ENCODE assay signal across 12 mouse cellular contexts in genomic region chr11:118324541-118324940, GRCm38 (mm10). TPM values are rescaled to one million over a fixed set of nuclear protein-coding genes. Genes with fewer than 3 reads are reported as not detected.
DNase-seq lines count a peak whose midpoint lies in the region; ATAC-seq and TF ChIP-seq lines count a peak whose summit lies in the region.
"Had no signal": no experiment of that assay in that cellular context is flagged by ENCODE, and none has a peak within 500 bp of the region (broad histone marks: within the 10 kb centered on the region; RNA-seq: fewer than 3 reads in every experiment).

No protein-coding gene starts in this region.

- WGBS in forebrain, embryonic 10.5 days = 71% methylated on average over 5 of the region's 5 CpGs
- 80% methylated on average over 5 of the region's 5 CpGs for WGBS in forebrain, postnatal 0 days
- 25% methylated on average over 5 of the region's 5 CpGs for WGBS in embryonic facial prominence, embryonic 14.5 days
- WGBS in forebrain, embryonic 12.5 days = 81% methylated on average over 5 of the region's 5 CpGs

- H3K9ac ChIP-seq in forebrain, postnatal 0 days = no peak overlapping the region
- H3K9ac ChIP-seq in embryonic facial prominence, embryonic 14.5 days (ENCODE audit: low read depth, low read length) = no peak overlapping the region
- no peak overlapping the region for H3K9ac ChIP-seq in forebrain, embryonic 12.5 days

- TF ChIP-seq CTCF in forebrain, postnatal 0 days (IDR thresholded peaks at IDR 0.05; ENCODE audit: low read depth) = no peak

- peaks cover 28% of the 10 kb centered on the region for H3K36me3 ChIP-seq in forebrain, embryonic 10.5 days (replicated peaks)
- H3K36me3 ChIP-seq in forebrain, postnatal 0 days (ENCODE audit: insufficient read depth) = peaks cover 7% of the 10 kb centered on the region; the same call in 1 of the 2 replicates
- peaks cover 17% of the 10 kb centered on the region for H3K36me3 ChIP-seq in embryonic facial prominence, embryonic 14.5 days (ENCODE audit: control insufficient read depth, insufficient read depth, low read length)
- peaks cover 9% of the 10 kb centered on the region for H3K36me3 ChIP-seq in forebrain, embryonic 12.5 days (replicated peaks)
- H3K36me3 ChIP-seq: G1E had no signal

- H3K27ac ChIP-seq in forebrain, embryonic 10.5 days = peak overlapping the region; percentile 60
- no peak overlapping the region for H3K27ac ChIP-seq in forebrain, postnatal 0 days (ENCODE audit: low read depth, low read length)
- H3K27ac ChIP-seq in embryonic facial prominence, embryonic 14.5 days (replicated peaks; ENCODE audit: low read depth, low read length) = peak overlapping the region; percentile 79
- no peak overlapping the region for H3K27ac ChIP-seq in forebrain, embryonic 12.5 days

- ATAC-seq in forebrain, postnatal 0 days = no peak
- ATAC-seq in embryonic facial prominence, embryonic 14.5 days (ENCODE audit: low read depth) = peak; percentile 47; the same call in 1 of the 2 replicates
- no peak for ATAC-seq in forebrain, embryonic 12.5 days (ENCODE audit: low FRiP score)

- H3K4me1 ChIP-seq in forebrain, embryonic 10.5 days = peaks cover 52% of the 10 kb centered on the region
- H3K4me1 ChIP-seq in forebrain, postnatal 0 days (ENCODE audit: insufficient read depth) = peaks cover 25% of the 10 kb centered on the region
- peaks cover 49% of the 10 kb centered on the region for H3K4me1 ChIP-seq in embryonic facial prominence, embryonic 14.5 days (ENCODE audit: control insufficient read depth, insufficient read depth, low read length)
- peaks cover 21% of the 10 kb centered on the region for H3K4me1 ChIP-seq in forebrain, embryonic 12.5 days

- no peak overlapping the region for H3K4me3 ChIP-seq in forebrain, embryonic 10.5 days
- H3K4me3 ChIP-seq in forebrain, postnatal 0 days (ENCODE audit: low read depth, low read length) = no peak overlapping the region
- H3K4me3 ChIP-seq in embryonic facial prominence, embryonic 14.5 days (ENCODE audit: low read depth, low read length) = no peak overlapping the region
- H3K4me3 ChIP-seq in forebrain, embryonic 12.5 days (replicated peaks) = no peak overlapping the region

- H3K4me2 ChIP-seq in forebrain, postnatal 0 days (ENCODE audit: low read depth) = no peak overlapping the region
- H3K4me2 ChIP-seq in embryonic facial prominence, embryonic 14.5 days (ENCODE audit: low read depth, low read length) = no peak overlapping the region
- H3K4me2 ChIP-seq in forebrain, embryonic 12.5 days = no peak overlapping the region

- H3K9me3 ChIP-seq in forebrain, embryonic 10.5 days = peaks cover under 1% of the 10 kb centered on the region; the same call in 1 of the 2 replicates
- no peaks in the 10 kb centered on the region for H3K9me3 ChIP-seq in forebrain, postnatal 0 days (ENCODE audit: low read length)
- no peaks in the 10 kb centered on the region for H3K9me3 ChIP-seq in embryonic facial prominence, embryonic 14.5 days (ENCODE audit: control insufficient read depth, low read length)
- no peaks in the 10 kb centered on the region for H3K9me3 ChIP-seq in forebrain, embryonic 12.5 days
- H3K9me3 ChIP-seq: G1E had no signal

- peak; percentile 28 for DNase-seq in forebrain, embryonic 10.5 days (ENCODE audit: extremely low spot score, low spot score)
- no peak for DNase-seq in forebrain, postnatal 0 days
- peak; percentile 82 for DNase-seq in 3T3-L1 (ENCODE audit: low read depth, low spot score)
- DNase-seq in embryonic facial prominence, embryonic 14.5 days (ENCODE audit: low spot score) = peak; percentile 91
- peak; percentile 42 to 53 for DNase-seq in heart, postnatal 14 days
- no peak for DNase-seq in frontal cortex, postnatal 10 days (ENCODE audit: low spot score in 2 of 2)
- DNase-seq in layer of hippocampus, postnatal 14 days (ENCODE audit: low spot score in 2 of 2) = no peak
- DNase-seq: adrenal gland, adult 2 months; kidney, adult 11 months; thymus, postnatal 36 days had no signal

- H3K27me3 ChIP-seq in forebrain, embryonic 10.5 days (ENCODE audit: poor library complexity, severe bottlenecking) = no peaks in the 10 kb centered on the region
- H3K27me3 ChIP-seq in forebrain, postnatal 0 days (ENCODE audit: insufficient read depth, low read length) = no peaks in the 10 kb centered on the region
- H3K27me3 ChIP-seq in embryonic facial prominence, embryonic 14.5 days (replicated peaks; ENCODE audit: control insufficient read depth, insufficient read depth, low read length) = no peaks in the 10 kb centered on the region
- H3K27me3 ChIP-seq in forebrain, embryonic 12.5 days = no peaks in the 10 kb centered on the region

- intact Hi-C loops in heart, postnatal 14 days (cut with DNase I) = no loop called here

RNA-seq across cellular contexts. Expression of gene Cep295nl, which starts 17.8 kb away (rescaled TPM):
- polyA plus RNA-seq in forebrain, embryonic 10.5 days (2016; fragmentation: Nextera tagmentation; extraction: Ambion mirVana) = 0.16 and 0.26 TPM in 2 replicates
- 0.33 and 1.5 TPM in 2 replicates for total RNA-seq in forebrain, postnatal 0 days (2014; rRNA removed)
- polyA plus RNA-seq in forebrain, postnatal 0 days (2015; fragmentation: Nextera tagmentation; extraction: Ambion mirVana) = 0.14 and 0.21 TPM in 2 replicates
- 0.63 and 1.2 TPM in 2 replicates for polyA plus RNA-seq in embryonic facial prominence, embryonic 14.5 days (2014; fragmentation: Nextera tagmentation; extraction: Ambion mirVana)
- 1 to 10 TPM in 1 of 2 experiments, under 1 TPM in 1; 1.00 to 2.0 TPM for total RNA-seq in heart, postnatal 14 days (2021)
- total RNA-seq in layer of hippocampus, postnatal 14 days (2021) = 1 to 10 TPM; 1.0 to 1.6 TPM
- polyA plus RNA-seq in forebrain, embryonic 12.5 days (2016; fragmentation: Nextera tagmentation; extraction: Ambion mirVana) = 0.32 and 0.41 TPM in 2 replicates
- polyA plus RNA-seq: adrenal gland, adult 2 months; G1E had no signal

RNA-seq across cellular contexts. Expression of gene Timp2, which starts 31.0 kb away (rescaled TPM):
- 31.3 and 35.1 TPM in 2 replicates for polyA plus RNA-seq in forebrain, embryonic 10.5 days (2016; fragmentation: Nextera tagmentation; extraction: Ambion mirVana)
- total RNA-seq in forebrain, postnatal 0 days (2014; rRNA removed) = 174 and 208 TPM in 2 replicates
- 121 and 165 TPM in 2 replicates for polyA plus RNA-seq in forebrain, postnatal 0 days (2015; fragmentation: Nextera tagmentation; extraction: Ambion mirVana)
- 182 and 196 TPM in 2 replicates for polyA plus RNA-seq in embryonic facial prominence, embryonic 14.5 days (2014; fragmentation: Nextera tagmentation; extraction: Ambion mirVana)
- total RNA-seq in heart, postnatal 14 days (2021) = 100 to 1,000 TPM; 150 to 168 TPM
- total RNA-seq in layer of hippocampus, postnatal 14 days (2021) = 100 to 1,000 TPM; 266 to 270 TPM
- polyA plus RNA-seq in forebrain, embryonic 12.5 days (2016; fragmentation: Nextera tagmentation; extraction: Ambion mirVana) = 47.0 and 48.0 TPM in 2 replicates
- total RNA-seq: G1E had no signal
- polyA plus RNA-seq: G1E had no signal

RNA-seq across cellular contexts. Expression of gene Usp36, which starts 34.5 kb away (rescaled TPM):
- 22.9 and 24.6 TPM in 2 replicates for polyA plus RNA-seq in forebrain, embryonic 10.5 days (2016; fragmentation: Nextera tagmentation; extraction: Ambion mirVana)
- 17.1 and 22.1 TPM in 2 replicates for total RNA-seq in forebrain, postnatal 0 days (2014; rRNA removed)
- polyA plus RNA-seq in forebrain, postnatal 0 days (2015; fragmentation: Nextera tagmentation; extraction: Ambion mirVana) = 6.7 and 9.5 TPM in 2 replicates
- 15.9 and 16.1 TPM in 2 replicates for polyA plus RNA-seq in embryonic facial prominence, embryonic 14.5 days (2014; fragmentation: Nextera tagmentation; extraction: Ambion mirVana)
- 10 to 100 TPM; 14.4 to 15.6 TPM for total RNA-seq in heart, postnatal 14 days (2021)
- 10 to 100 TPM; 22.9 to 26.0 TPM for total RNA-seq in layer of hippocampus, postnatal 14 days (2021)
- 17.1 and 19.6 TPM in 2 replicates for polyA plus RNA-seq in forebrain, embryonic 12.5 days (2016; fragmentation: Nextera tagmentation; extraction: Ambion mirVana)

Comparison
In these comparisons a context has a peak if more than half of its experiments do, and no peak if none do; other contexts are left out.
1. DNase-seq: peak in forebrain, embryonic 10.5 days (single experiment), 3T3-L1 (single experiment), embryonic facial prominence, embryonic 14.5 days (single experiment) and heart, postnatal 14 days (2 of 2); none in forebrain, postnatal 0 days (single experiment), frontal cortex, postnatal 10 days (0 of 2) and layer of hippocampus, postnatal 14 days (0 of 2).
2. H3K27ac ChIP-seq: peak in forebrain, embryonic 10.5 days (single experiment) and embryonic facial prominence, embryonic 14.5 days (single experiment); none in forebrain, postnatal 0 days (single experiment) and forebrain, embryonic 12.5 days (single experiment).